Mouse (Mus musculus) urinary bladder, postnatal 4 days (tissue): ENCODE results near the gene Slfn3.
"Not testable (repeated sequence)": the region's sequence is repeated elsewhere in the genome, so short reads cannot be mapped to it uniquely, and the experiment has no call there.

Experiments
- DNase-seq, 2 experiments: peaks; one replicate each; pipeline ENCODE4 v3.0.0; 2021 to 2022; ENCODE audit warnings: low spot score in 2 of 2

Slfn3 gene

DNA sequence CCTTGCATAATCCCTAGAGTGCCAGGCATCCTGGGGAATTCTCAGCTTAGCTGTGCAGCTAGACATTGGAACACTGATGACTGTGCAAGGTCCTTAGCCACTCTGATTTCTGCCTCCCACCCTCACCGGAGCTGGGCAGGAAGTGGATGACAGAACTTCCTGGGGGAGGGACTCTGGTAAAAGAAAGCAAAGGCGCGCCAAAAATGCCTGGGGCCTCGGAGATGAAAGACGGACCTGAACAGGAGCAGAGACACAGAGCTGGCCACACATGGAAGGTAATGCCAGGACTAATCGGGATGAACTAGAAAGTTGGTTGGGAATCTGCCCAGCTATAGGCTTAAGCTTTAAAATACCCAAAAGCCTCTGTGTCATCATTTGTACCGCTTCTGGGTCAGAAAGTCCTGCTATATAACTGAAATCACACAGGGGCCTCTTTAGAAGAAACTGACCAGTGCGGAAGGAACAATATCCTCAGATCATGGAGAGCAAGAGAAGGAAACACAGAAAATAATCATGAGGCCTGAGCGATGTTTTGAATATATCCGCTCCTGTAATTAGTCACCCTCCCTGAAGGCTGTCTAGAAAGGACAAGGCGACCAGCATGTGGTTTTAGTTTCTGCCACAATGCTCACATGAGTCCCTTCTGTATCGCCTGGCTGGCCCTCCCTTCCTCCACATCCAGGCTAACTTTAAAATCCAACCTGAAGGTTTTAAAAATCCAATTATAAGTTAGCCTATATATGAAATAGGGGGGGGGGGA, at the start of gene Slfn3:
TSS of gene Slfn3 (plus strand) at position 197 of the 760 bp plus-strand sequence.
- DNase-seq = no peak

DNA sequence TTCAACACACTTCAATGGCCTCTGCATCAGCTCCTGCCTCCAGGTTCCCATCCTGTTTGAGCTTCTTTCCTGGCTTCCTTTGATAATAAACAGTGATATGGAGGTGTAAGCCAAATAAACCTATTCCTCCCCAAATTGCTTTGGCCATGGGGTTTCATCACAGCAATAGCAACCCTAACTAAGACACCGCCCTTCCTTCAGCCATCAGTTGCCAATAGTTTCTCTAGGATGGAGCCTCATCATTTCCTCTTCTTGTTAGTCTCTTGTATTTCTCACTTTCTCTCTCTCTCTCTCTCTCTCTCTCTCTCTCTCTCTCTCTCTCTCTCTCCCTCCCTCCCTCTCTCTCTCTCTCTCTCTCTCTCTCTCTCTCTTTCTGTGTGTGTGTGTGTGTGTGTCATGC, 42.2 kb upstream of the Slfn3 start:
- DNase-seq = not testable (repeated sequence)

GRCm38 (mm10) chr11:83174948-83175539, 16.1 kb upstream of the Slfn3 start, which contains the start of gene Slfn4:
Gene Slfn4, plus strand, starts transcription at chr11:83175186.
- DNase-seq = no peak

- no peak for DNase-seq
Observed at GRCm38 (mm10) chr11:83192001-83192400, 871 bp downstream of the Slfn3 start.

- no peak for DNase-seq
Observed at GRCm38 (mm10) chr11:83205002-83205401, 13.9 kb downstream of the Slfn3 start.

DNA sequence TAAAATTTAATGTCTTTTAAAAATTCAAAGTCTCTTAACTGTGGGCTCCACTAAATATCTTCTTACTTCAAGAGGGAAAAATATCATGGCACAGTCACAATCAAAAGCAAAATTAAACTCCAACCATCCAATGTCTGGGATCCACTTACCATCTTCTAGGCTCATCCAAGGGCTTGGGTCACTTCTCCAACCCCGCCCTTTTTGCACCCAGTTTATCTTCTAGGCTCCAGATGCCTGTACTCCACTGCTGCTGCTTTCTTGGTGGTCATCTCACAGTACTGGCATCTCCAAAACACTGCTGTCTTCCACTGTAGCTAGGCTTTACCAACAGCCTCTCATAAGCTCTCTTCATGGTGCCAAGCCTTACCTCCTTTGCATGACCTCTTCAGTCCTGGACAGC, 25.0 kb downstream of the Slfn3 start:
- no peak for DNase-seq

DNA sequence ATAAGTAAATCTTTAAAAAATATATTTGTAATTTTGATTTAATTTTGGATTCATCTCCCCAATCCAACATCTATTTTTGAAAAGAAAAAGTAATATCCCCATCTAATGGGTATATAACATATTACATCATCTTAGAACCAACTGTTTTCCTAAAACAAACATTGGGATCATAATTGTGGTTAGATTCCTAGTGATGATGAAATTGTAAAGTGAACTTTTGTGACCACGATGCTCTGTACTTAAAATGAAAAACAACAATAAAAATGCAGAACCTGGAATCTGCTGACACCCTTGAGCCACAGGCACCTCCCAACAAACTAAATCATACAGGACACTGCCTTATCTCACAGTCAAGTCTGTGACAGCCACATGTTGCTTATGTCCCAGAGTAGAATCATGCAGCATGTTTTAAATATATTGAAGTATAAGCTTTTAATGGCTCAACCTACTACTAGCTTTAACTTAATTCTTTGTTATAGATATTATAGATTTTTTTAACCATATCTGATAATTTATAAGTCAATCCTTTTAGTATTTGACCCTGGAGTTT, 30.3 kb downstream of the Slfn3 start:
- no peak for DNase-seq

GRCm38 (mm10) chr11:83223367-83223766, 32.2 kb downstream of the Slfn3 start:
- DNase-seq = no peak

DNA sequence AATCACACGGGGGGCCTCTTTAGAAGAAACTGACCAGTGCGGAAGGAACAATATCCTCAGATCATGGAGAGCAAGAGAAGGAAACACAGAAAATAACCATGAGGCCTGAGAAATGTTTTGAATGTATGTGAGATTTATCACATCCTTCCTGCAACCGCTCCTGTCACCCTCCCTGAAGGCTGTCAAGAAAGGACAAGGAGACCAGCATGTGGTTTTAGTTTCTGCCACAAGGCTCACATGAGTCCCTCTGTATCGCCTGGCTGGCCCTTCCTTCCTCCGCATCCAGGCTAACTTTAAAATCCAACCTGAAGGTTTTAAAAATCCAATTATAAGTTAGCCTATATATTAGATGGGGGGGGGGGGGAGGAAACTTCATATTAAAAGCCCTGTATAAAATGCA, 32.7 kb downstream of the Slfn3 start:
- DNase-seq = not testable (repeated sequence)

DNA sequence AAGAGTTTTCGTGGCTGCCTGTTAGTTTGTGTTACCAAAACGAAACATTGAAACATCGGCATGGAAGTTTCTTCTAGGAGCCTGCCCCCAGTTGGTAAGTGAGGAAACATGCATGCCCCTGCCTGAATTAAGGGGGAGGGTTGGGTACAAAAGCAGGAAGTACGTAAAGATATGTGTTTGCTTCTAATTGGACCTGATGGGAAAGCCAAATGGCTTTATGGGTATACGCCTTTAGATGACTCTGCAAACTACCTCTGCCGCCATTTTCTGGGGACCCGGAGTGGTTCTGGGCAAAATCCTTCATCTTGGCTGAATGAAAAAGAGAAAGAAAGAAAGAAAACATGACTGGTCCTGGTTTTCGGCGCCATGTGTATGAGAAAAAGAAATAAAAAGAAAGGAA, 33.1 kb downstream of the Slfn3 start:
- DNase-seq = no peak

DNA sequence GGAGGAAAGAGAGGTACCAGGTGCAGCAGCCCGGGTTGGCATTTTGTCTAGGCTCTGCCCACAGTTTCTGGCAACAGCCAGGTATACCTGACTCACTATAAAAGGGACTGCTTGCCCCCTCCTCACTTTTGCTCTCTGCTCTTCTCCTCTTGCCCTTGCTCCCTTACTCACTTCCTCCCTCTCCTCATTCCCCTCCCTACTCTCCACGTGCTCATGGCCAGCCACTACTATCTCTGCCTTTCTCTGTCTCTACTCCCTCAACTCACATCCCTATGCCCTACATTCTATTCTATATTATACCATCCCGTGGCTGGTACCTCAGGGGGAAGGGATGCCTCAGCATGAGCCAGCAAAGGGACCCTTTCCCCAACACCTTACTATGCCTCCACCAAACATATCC, 33.6 kb downstream of the Slfn3 start:
- no peak for DNase-seq

DNA sequence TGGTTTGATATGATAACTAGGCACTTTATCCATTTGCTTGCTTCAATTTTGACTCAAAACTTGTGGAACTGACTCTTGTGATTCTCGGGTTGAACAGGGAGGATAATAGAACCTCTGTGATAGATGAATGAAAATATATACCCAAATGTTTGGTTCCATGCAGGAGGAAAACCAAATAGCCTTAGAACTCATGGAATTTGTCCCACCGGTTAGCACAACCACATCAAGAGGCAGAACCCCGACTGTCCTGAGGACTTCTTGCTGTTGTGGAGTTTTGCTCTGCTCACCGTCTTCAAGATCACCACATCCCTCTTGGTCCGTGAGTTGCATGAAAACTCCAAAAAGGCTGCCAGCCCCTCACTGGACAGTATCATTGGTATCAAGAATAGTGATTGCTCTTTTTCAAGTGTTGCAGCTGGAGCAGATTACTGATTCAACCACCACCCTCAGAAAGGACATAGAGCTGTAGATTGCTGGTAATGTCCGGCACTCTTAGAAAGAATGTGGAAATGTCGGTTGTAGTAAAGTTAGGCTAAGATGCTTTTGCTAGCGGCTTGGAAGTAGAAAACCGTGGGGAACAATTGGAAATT, 34.3 kb downstream of the Slfn3 start:
- DNase-seq = no peak

DNA sequence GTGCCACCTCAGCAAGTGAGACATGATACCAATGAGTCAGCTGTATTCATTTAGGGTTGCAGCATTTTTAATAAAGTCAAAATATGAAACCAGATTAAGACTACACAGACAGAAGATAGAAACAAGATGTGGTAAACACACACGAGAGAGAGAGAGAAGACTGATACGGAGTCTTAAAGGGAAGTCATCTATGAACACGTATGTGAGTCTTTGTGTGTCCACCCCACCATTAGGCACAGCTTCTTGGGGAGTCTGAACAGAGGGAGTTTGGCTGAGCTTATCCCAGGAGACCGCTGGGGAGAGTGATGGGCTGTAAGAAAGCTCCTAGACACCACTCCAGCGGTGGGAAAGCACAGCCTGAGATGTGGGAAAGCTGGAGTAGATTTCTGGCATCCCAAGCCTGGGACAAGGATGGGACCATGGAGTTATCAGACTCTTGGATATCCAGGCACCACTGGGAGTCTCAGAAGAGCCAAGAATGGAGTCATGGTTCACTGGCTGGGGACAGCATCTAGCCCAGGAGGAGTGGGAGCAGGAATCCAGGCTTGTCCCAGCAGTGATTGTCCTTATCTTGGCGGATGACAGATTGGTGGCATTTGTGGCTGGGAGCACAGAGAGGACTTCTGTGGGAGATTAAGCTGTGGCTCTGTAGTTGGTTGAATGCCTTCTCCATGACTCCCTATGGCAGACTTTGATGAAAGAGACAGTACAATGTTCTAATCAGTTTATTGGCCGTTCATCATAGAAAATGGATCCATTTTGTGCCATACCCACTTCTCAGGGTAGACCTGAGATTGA, 37.0 kb downstream of the Slfn3 start:
- DNase-seq = no peak

DNA sequence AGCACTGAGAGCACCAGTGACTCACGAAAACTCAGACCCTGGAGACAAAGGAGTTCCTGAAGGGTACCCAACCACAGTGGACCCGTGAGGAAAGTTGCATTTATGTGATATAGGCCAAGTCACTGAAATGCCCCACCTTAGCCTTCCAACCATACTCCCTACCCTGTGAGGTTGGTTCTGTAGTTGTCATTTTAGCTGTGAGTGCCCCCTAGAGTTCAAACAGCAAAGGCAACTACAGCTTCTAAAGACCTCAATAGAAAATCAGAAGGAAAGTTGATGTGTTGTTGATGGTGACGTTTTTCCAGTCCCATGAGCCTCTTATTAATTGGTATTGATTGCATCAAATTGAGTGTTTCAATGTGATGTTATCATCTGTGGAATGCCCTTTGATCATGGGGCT, 39.8 kb downstream of the Slfn3 start:
- no peak for DNase-seq

- not testable (repeated sequence) for DNase-seq
Observed at GRCm38 (mm10) chr11:83233621-83234020, 42.5 kb downstream of the Slfn3 start.

DNA sequence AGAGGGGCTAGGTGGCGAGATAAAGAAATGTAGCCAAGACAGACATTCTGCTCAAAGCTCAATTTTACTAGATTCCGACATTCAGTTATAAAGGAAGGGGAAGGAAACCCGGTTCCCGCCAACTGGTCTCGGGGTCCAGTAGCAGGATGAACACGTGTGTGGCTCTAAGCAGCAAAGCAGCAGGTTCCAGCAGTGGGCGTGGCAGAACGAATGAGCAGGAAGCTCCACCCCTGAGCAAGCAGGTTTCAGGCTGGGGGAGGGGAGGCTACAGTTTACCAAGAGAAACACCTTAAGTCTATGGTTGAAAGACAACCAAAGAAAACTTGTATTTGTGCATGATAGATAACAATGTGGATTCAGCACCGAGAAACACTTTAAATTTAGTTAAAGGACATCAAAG, 46.3 kb downstream of the Slfn3 start:
- not testable (repeated sequence) for DNase-seq

DNA sequence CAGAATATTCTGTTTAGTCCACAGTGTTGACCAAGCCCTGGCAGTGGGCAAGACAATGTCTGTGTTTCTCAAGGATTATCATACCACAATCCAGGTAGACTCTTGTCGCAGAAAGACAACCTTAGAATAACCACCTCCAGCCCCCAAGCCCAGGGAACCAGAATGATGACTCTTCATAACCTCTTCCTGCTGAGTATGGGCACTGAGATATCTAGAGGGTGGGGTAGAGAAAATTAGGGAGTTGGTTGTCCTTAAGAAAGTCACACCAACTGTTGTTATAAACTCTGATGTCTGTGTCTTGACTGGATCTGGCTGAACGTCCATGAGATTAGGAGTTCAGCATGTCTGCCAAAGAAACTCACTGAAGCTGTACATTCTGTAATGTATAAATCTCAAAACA, 47.3 kb downstream of the Slfn3 start:
- no peak for DNase-seq

GRCm38 (mm10) chr11:83239811-83240210, 48.7 kb downstream of the Slfn3 start:
- DNase-seq = no peak

GRCm38 (mm10) chr11:83257211-83257610, 66.1 kb downstream of the Slfn3 start:
- DNase-seq = not testable (repeated sequence)

- no peak for DNase-seq
Observed at GRCm38 (mm10) chr11:83262673-83263072, 71.5 kb downstream of the Slfn3 start.

DNA sequence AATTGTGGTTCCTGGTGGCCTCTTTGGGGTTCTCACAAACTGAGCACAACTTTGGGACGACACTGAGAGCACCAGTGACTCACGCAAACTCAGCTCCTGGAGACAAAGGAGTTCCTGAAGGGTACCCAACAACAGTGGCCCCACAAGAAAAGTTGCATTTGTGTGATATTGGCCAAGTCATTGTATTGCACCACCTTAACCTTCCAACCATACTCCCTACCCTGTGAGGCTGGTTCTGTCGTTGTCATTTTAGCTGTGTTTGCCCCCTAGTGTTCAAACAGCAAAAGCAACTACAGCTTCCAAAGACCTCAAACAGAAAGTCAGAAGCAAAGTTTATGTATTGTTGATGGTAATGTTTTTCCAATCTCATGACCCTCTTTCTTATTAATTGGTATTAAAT, 72.0 kb downstream of the Slfn3 start:
- no peak for DNase-seq
